Mouse (Mus musculus): ENCODE measurements around the gene Mta1. TPM values are rescaled to one million over a fixed set of nuclear protein-coding genes. Genes with fewer than 3 reads are reported as not detected.

The Mta1 gene
- polyA plus RNA-seq, 1 experiment = 77.4 TPM

GRCm38 (mm10) chr12:113138291-113138690 lies 40.2 kb downstream of the Mta1 start:
- peaks cover 19% of the 10 kb centered on the region for H3K4me1 ChIP-seq (ENCODE audit: control insufficient read depth, insufficient read depth, low read length)
- H3K4me3 ChIP-seq (replicated peaks; ENCODE audit: extremely low read depth, low read depth, low read length) = no peak overlapping the region
- no peak for TF ChIP-seq POLR2A (IDR thresholded peaks at IDR 0.05; ENCODE audit: borderline replicate concordance, extremely low read depth, low read depth, low read length)
- TF ChIP-seq CTCF (IDR thresholded peaks at IDR 0.05; ENCODE audit: insufficient read depth, low read length) = no peak
- DNase-seq = no peak
- WGBS = 79% methylated on average over 6 of the region's 6 CpGs

- WGBS = 54% methylated on average over 11 of the region's 11 CpGs
- peak; percentile 79 for DNase-seq
- no peak for TF ChIP-seq CTCF (IDR thresholded peaks at IDR 0.05; ENCODE audit: insufficient read depth, low read length)
- TF ChIP-seq POLR2A (IDR thresholded peaks at IDR 0.05; ENCODE audit: borderline replicate concordance, extremely low read depth, low read depth, low read length) = 0 out of 2 replicates have a peak, but pooled peaks have one; percentile 21
- Histone ChIP-seq H3K4me3 (replicated peaks; ENCODE audit: extremely low read depth, low read depth, low read length) (no peak overlapping the region), H3K4me1 (ENCODE audit: control insufficient read depth, insufficient read depth, low read length) (peaks cover 19% of the 10 kb centered on the region)
Observed at GRCm38 (mm10) chr12:113138901-113139864, 41.1 kb downstream of the Mta1 start.

- H3K4me3 ChIP-seq (replicated peaks; ENCODE audit: extremely low read depth, low read depth, low read length) = peak within 1 kb of the TSS; percentile 87
- H3K4me1 ChIP-seq (ENCODE audit: control insufficient read depth, insufficient read depth, low read length) = peaks cover 21% of the 10 kb centered on the region
- TF ChIP-seq CTCF (IDR thresholded peaks at IDR 0.05; ENCODE audit: insufficient read depth, low read length) = no peak
- TF ChIP-seq POLR2A (IDR thresholded peaks at IDR 0.05; ENCODE audit: borderline replicate concordance, extremely low read depth, low read depth, low read length) = peak; percentile 96
- DNase-seq = peak; percentile 94
- 1% methylated on average over 67 of the region's 68 CpGs for WGBS
Observed at GRCm38 (mm10) chr12:113139908-113140615, 42.0 kb downstream of the Mta1 start, which contains the start of gene Crip2. Gene Crip2 (plus strand): TSS chr12:113140236.

GRCm38 (mm10) chr12:113140616-113141411 lies 42.7 kb downstream of the Mta1 start:
- peak; percentile 68 for DNase-seq
- WGBS = 2% methylated on average over 49 of the region's 49 CpGs
- Histone ChIP-seq H3K4me3 (replicated peaks; ENCODE audit: extremely low read depth, low read depth, low read length) (peak overlapping the region; percentile 78), H3K4me1 (ENCODE audit: control insufficient read depth, insufficient read depth, low read length) (peaks cover 25% of the 10 kb centered on the region)
- TF ChIP-seq POLR2A (IDR thresholded peaks at IDR 0.05; ENCODE audit: borderline replicate concordance, extremely low read depth, low read depth, low read length) (no peak; the same call in 1 of the 2 replicates), CTCF (IDR thresholded peaks at IDR 0.05; ENCODE audit: insufficient read depth, low read length) (no peak)

GRCm38 (mm10) chr12:113141531-113141973 lies 43.5 kb downstream of the Mta1 start:
- Histone ChIP-seq H3K4me3 (replicated peaks; ENCODE audit: extremely low read depth, low read depth, low read length) (peak overlapping the region; percentile 78), H3K4me1 (ENCODE audit: control insufficient read depth, insufficient read depth, low read length) (peaks cover 33% of the 10 kb centered on the region)
- WGBS = 17% methylated on average over 8 of the region's 8 CpGs
- TF ChIP-seq POLR2A (IDR thresholded peaks at IDR 0.05; ENCODE audit: borderline replicate concordance, extremely low read depth, low read depth, low read length) (peak; percentile 51; the same call in 1 of the 2 replicates), CTCF (IDR thresholded peaks at IDR 0.05; ENCODE audit: insufficient read depth, low read length) (no peak)
- DNase-seq = peak; percentile 72

GRCm38 (mm10) chr12:113142021-113142975 lies 44.2 kb downstream of the Mta1 start:
- 9% methylated on average over 15 of the region's 15 CpGs for WGBS
- peak; percentile 83 for DNase-seq
- TF ChIP-seq POLR2A (IDR thresholded peaks at IDR 0.05; ENCODE audit: borderline replicate concordance, extremely low read depth, low read depth, low read length) (peak; percentile 66), CTCF (IDR thresholded peaks at IDR 0.05; ENCODE audit: insufficient read depth, low read length) (no peak)
- H3K4me1 ChIP-seq (ENCODE audit: control insufficient read depth, insufficient read depth, low read length) = peaks cover 40% of the 10 kb centered on the region
- peak overlapping the region; percentile 78 for H3K4me3 ChIP-seq (replicated peaks; ENCODE audit: extremely low read depth, low read depth, low read length)

- peaks cover 43% of the 10 kb centered on the region for H3K4me1 ChIP-seq (ENCODE audit: control insufficient read depth, insufficient read depth, low read length)
- WGBS = 20% methylated on average over 7 of the region's 7 CpGs
- peak; percentile 51 for DNase-seq
- TF ChIP-seq CTCF (IDR thresholded peaks at IDR 0.05; ENCODE audit: insufficient read depth, low read length) = no peak
- no peak for TF ChIP-seq POLR2A (IDR thresholded peaks at IDR 0.05; ENCODE audit: borderline replicate concordance, extremely low read depth, low read depth, low read length)
- peak overlapping the region; percentile 64 for H3K4me3 ChIP-seq (replicated peaks; ENCODE audit: extremely low read depth, low read depth, low read length)
Observed at GRCm38 (mm10) chr12:113143164-113143563, 45.1 kb downstream of the Mta1 start.

Data from lung, adult 2 months (tissue).